Mouse (Mus musculus): ENCODE measurements at regions not wholly inside any gene's neighbourhood (a gene's known extent, or its start where the extent isn't known, plus 50 kb on each side); places are given as distances from the start of the nearest gene placed in this dataset.

- DNase-seq (ENCODE audit: low read depth, low spot score), result no peak
Measured at GRCm38 (mm10) chr11:24685545-24686467, 608.0 kb downstream of the Bcl11a start.

GRCm38 (mm10) chr11:24688160-24688782 lies 610.4 kb downstream of the Bcl11a start:
- DNase-seq (ENCODE audit: low read depth, low spot score), result no peak

GRCm38 (mm10) chr11:24689807-24690333 lies 612.0 kb downstream of the Bcl11a start:
- peak; percentile 77 for DNase-seq (ENCODE audit: low read depth, low spot score)

- DNase-seq (ENCODE audit: low read depth, low spot score), result no peak
Measured at GRCm38 (mm10) chr11:24693926-24694325, 616.1 kb downstream of the Bcl11a start.

GRCm38 (mm10) chr11:24695010-24695720 lies 617.3 kb downstream of the Bcl11a start:
- DNase-seq (ENCODE audit: low read depth, low spot score), result no peak

- no peak for DNase-seq (ENCODE audit: low read depth, low spot score)
Measured at GRCm38 (mm10) chr11:24696561-24696960, 618.7 kb downstream of the Bcl11a start.

GRCm38 (mm10) chr11:24708790-24709189 lies 630.9 kb downstream of the Bcl11a start:
- no peak for DNase-seq (ENCODE audit: low read depth, low spot score)

- DNase-seq (ENCODE audit: low read depth, low spot score), result no peak
Measured at GRCm38 (mm10) chr11:24716539-24717287, 638.9 kb downstream of the Bcl11a start.

- DNase-seq (ENCODE audit: low read depth, low spot score), result no peak
Measured at GRCm38 (mm10) chr11:24724259-24724937, 646.5 kb downstream of the Bcl11a start.

- DNase-seq (ENCODE audit: low read depth, low spot score), result no peak
Measured at GRCm38 (mm10) chr11:24726331-24726730, 648.5 kb downstream of the Bcl11a start.

GRCm38 (mm10) chr11:24727404-24727803 lies 649.5 kb downstream of the Bcl11a start:
- no peak for DNase-seq (ENCODE audit: low read depth, low spot score)

- DNase-seq (ENCODE audit: low read depth, low spot score), result peak; percentile 37
Measured at GRCm38 (mm10) chr11:24731431-24731830, 653.6 kb downstream of the Bcl11a start.

- DNase-seq (ENCODE audit: low read depth, low spot score), result peak; percentile 65
Measured at GRCm38 (mm10) chr11:24739710-24740255, 661.9 kb downstream of the Bcl11a start.

GRCm38 (mm10) chr11:24740466-24740865 lies 662.6 kb downstream of the Bcl11a start:
- no peak for DNase-seq (ENCODE audit: low read depth, low spot score)

GRCm38 (mm10) chr11:24742561-24742960 lies 664.7 kb downstream of the Bcl11a start:
- no peak for DNase-seq (ENCODE audit: low read depth, low spot score)

- no peak for DNase-seq (ENCODE audit: low read depth, low spot score)
Measured at GRCm38 (mm10) chr11:24743439-24743838, 665.6 kb downstream of the Bcl11a start.

- no peak for DNase-seq (ENCODE audit: low read depth, low spot score)
Measured at GRCm38 (mm10) chr11:24745841-24746240, 668.0 kb downstream of the Bcl11a start.

- no peak for DNase-seq (ENCODE audit: low read depth, low spot score)
Measured at GRCm38 (mm10) chr11:24750144-24750779, 672.4 kb downstream of the Bcl11a start.

GRCm38 (mm10) chr11:24758130-24758529 lies 680.3 kb downstream of the Bcl11a start:
- DNase-seq (ENCODE audit: low read depth, low spot score), result no peak

GRCm38 (mm10) chr11:24783470-24783869 lies 705.6 kb downstream of the Bcl11a start:
- DNase-seq (ENCODE audit: low read depth, low spot score), result no peak
